Mouse (Mus musculus) ES-E14 (cell line): ENCODE results near the gene 2610028H24Rik. TPM values are rescaled to one million over a fixed set of nuclear protein-coding genes. Genes with fewer than 3 reads are reported as not detected.

ENCODE experiments used
- DNase-seq: peaks from one replicate; pipeline ENCODE4 v3.0.0-alpha.2; 2013; ENCODE audit warnings: low read depth, low spot score
- H3K27ac ChIP-seq: 2 replicates; pipeline ENCODE4 v1.5.1; 2012; ENCODE audit warnings: low read depth, mild to moderate bottlenecking, low read length, moderate library complexity, mixed read lengths; ENCODE audit not compliant: poor library complexity, insufficient read depth, severe bottlenecking
- H3K36me3 ChIP-seq: 2 replicates; pipeline ENCODE4 v1.6.1; 2012; ENCODE audit warnings: mild to moderate bottlenecking, low read length, moderate library complexity, mixed read lengths; ENCODE audit not compliant: control insufficient read depth, poor library complexity, insufficient read depth, severe bottlenecking
- H3K4me1 ChIP-seq, 2 experiments: fragments of 150-350 bp in 1 of 2; sonication (generic) in 1 of 2; 2 replicates each; pipeline ENCODE4 v1.6.1; 2012; ENCODE audit warnings: low read length in 2 of 2, mild to moderate bottlenecking in 1 of 2, mixed read lengths in 1 of 2; ENCODE audit not compliant: control insufficient read depth in 2 of 2, insufficient read depth in 2 of 2, poor library complexity in 1 of 2
- H3K4me3 ChIP-seq, 2 experiments: fragments of 150-350 bp in 1 of 2; sonication (generic) in 1 of 2; 2 replicates each; pipeline ENCODE4 v1.5.1; 2012; ENCODE audit warnings: low read length in 2 of 2, low read depth in 1 of 2, mild to moderate bottlenecking in 1 of 2, mixed read lengths in 1 of 2; ENCODE audit not compliant: insufficient read depth in 1 of 2, poor library complexity in 1 of 2, severe bottlenecking in 1 of 2
- H3K9ac ChIP-seq: 2 replicates; pipeline ENCODE4 v1.6.1; 2012; ENCODE audit warnings: low read depth, mild to moderate bottlenecking, low read length, mixed read lengths; ENCODE audit not compliant: poor library complexity, insufficient read depth, severe bottlenecking
- H3K9me3 ChIP-seq: fragments of 150-350 bp; sonication (generic); 2 replicates; pipeline ENCODE4 v1.6.1; 2012; ENCODE audit warnings: low read depth, mild to moderate bottlenecking, low read length; ENCODE audit not compliant: control insufficient read depth, insufficient read depth
- CHD2 ChIP-seq: IDR thresholded peaks from 2 replicates; pipeline ENCODE4 v1.6.1; 2014; ENCODE audit warnings: mild to moderate bottlenecking, low read depth, low read length, inconsistent platforms
- HCFC1 ChIP-seq: IDR thresholded peaks from 2 replicates; pipeline ENCODE4 v1.6.1; 2012; ENCODE audit warnings: low read length, inconsistent platforms, borderline replicate concordance; ENCODE audit not compliant: insufficient read depth
- MAFK ChIP-seq: IDR thresholded peaks from 2 replicates; pipeline ENCODE4 v1.6.1; 2014; ENCODE audit warnings: mild to moderate bottlenecking, low read depth, low read length, inconsistent platforms; ENCODE audit not compliant: insufficient read depth
- ZC3H11A ChIP-seq: IDR thresholded peaks from 2 replicates; pipeline ENCODE4 v1.6.1; 2012; ENCODE audit warnings: low read depth, mild to moderate bottlenecking, inconsistent platforms, low read length, borderline replicate concordance
- ZNF384 ChIP-seq: IDR thresholded peaks from 2 replicates; pipeline ENCODE4 v1.6.1; 2012; ENCODE audit warnings: low read depth, low read length, inconsistent platforms
- in situ Hi-C, 2 experiments: fragments of 600-800 bp; cut with MboI; formaldehyde crosslinking; loops; one replicate each; pipeline ENCODE4 v1.15.1; 2025; ENCODE audit warnings: low sequenced_read_pairs in 2 of 2, inconsistent platforms in 1 of 2; ENCODE audit not compliant: unreplicated experiment in 2 of 2
- total RNA-seq: library from RNA; depleted of rRNA; stranded (reverse); fragments of 300-350 nt; gene quantifications from 2 replicates; pipeline ENCODE4 v1.2.3, GENCODE M21; 2012

Gene 2610028H24Rik
- total RNA-seq, 1 experiment, result 0.36 TPM

- H3K9ac ChIP-seq, result no peak overlapping the region
- H3K4me1 ChIP-seq, result peaks cover 0 to 2% of the 10 kb centered on the region in 2 experiments; a peak in 1 of 4 replicates
- in situ Hi-C loops, result no loop called here
- H3K36me3 ChIP-seq, result peaks cover 54% of the 10 kb centered on the region
- no peak overlapping the region for H3K4me3 ChIP-seq
- H3K27ac ChIP-seq, result no peak overlapping the region
- TF ChIP-seq HCFC1 (no peak), ZNF384 (no peak), ZC3H11A (no peak), CHD2 (no peak)
- no peak for DNase-seq
- no peaks in the 10 kb centered on the region for H3K9me3 ChIP-seq
Observed at GRCm38 (mm10) chr10:76493527-76493926, 44.6 kb downstream of the 2610028H24Rik start.

GRCm38 (mm10) chr10:76495501-76495900 lies 46.6 kb downstream of the 2610028H24Rik start:
- peaks cover 0 to 2% of the 10 kb centered on the region in 2 experiments; a peak in 1 of 4 replicates for H3K4me1 ChIP-seq
- H3K36me3 ChIP-seq, result peaks cover 48% of the 10 kb centered on the region
- H3K4me3 ChIP-seq, result no peak overlapping the region
- H3K27ac ChIP-seq, result no peak overlapping the region
- TF ChIP-seq MAFK (no peak), CHD2 (no peak), HCFC1 (no peak), ZNF384 (no peak), ZC3H11A (no peak)
- no peak overlapping the region for H3K9ac ChIP-seq
- DNase-seq, result no peak
- H3K9me3 ChIP-seq, result no peaks in the 10 kb centered on the region
- in situ Hi-C loops, result no loop called here

- DNase-seq, result no peak
- TF ChIP-seq ZNF384 (no peak), HCFC1 (no peak), MAFK (no peak), ZC3H11A (no peak), CHD2 (no peak)
- H3K4me3 ChIP-seq, result no peak overlapping the region
- H3K9ac ChIP-seq, result no peak overlapping the region
- in situ Hi-C loops, result no loop called here
- peaks cover 0 to 2% of the 10 kb centered on the region in 2 experiments; a peak in 1 of 4 replicates for H3K4me1 ChIP-seq
- no peak overlapping the region for H3K27ac ChIP-seq
- H3K9me3 ChIP-seq, result no peaks in the 10 kb centered on the region
- peaks cover 47% of the 10 kb centered on the region for H3K36me3 ChIP-seq
Observed at GRCm38 (mm10) chr10:76496366-76496765, 47.5 kb downstream of the 2610028H24Rik start.

- no peaks in the 10 kb centered on the region for H3K9me3 ChIP-seq
- TF ChIP-seq ZNF384, result no peak
- TF ChIP-seq ZC3H11A, result no peak
- H3K36me3 ChIP-seq, result peaks cover 53% of the 10 kb centered on the region
- H3K4me3 ChIP-seq, result no peak overlapping the region
- H3K9ac ChIP-seq, result no peak overlapping the region
- peaks cover 0 to 1% of the 10 kb centered on the region in 2 experiments; a peak in 1 of 4 replicates for H3K4me1 ChIP-seq
- H3K27ac ChIP-seq, result no peak overlapping the region
- DNase-seq, result no peak
- in situ Hi-C loops, result no loop called here
Observed at GRCm38 (mm10) chr10:76497522-76497921, 48.6 kb downstream of the 2610028H24Rik start.
